Mouse (Mus musculus) brain, embryonic 14.5 days (tissue): ENCODE data around the gene Tmem178b. TPM values are rescaled to one million over a fixed set of nuclear protein-coding genes. Genes with fewer than 3 reads are reported as not detected.

Experiments used
- DNase-seq: peaks from one replicate; pipeline ENCODE4 v3.0.0-alpha.2; 2011; ENCODE audit warnings: low read depth
- CTCF ChIP-seq: fragments of 200-500 bp; IDR thresholded peaks from 2 replicates; pipeline ENCODE4 v1.5.1; 2012; ENCODE audit warnings: inconsistent platforms, mild to moderate bottlenecking, moderate library complexity, borderline replicate concordance; ENCODE audit not compliant: insufficient read depth, insufficient read length; ENCODE audit errors: extremely low read depth
- POLR2A ChIP-seq: fragments of 200-500 bp; IDR thresholded peaks from 2 replicates; pipeline ENCODE4 v1.6.1; 2012; ENCODE audit warnings: mild to moderate bottlenecking, inconsistent platforms, borderline replicate concordance; ENCODE audit not compliant: poor library complexity, insufficient read depth, insufficient read length, severe bottlenecking; ENCODE audit errors: extremely low read depth
- polyA plus RNA-seq: library from polyadenylated mRNA; depleted of rRNA; stranded (reverse); fragments of >200 nt; gene quantifications from 2 replicates; pipeline ENCODE4 v1.2.3, GENCODE M21; 2012

The Tmem178b gene
- polyA plus RNA-seq, 1 experiment, result 84.9 TPM

- no peak for TF ChIP-seq CTCF
- no peak for TF ChIP-seq POLR2A
- DNase-seq, result no peak
These were observed 332.3 kb downstream of the Tmem178b start for GRCm38 (mm10) chr6:40205380-40205779.

- TF ChIP-seq POLR2A (no peak), CTCF (no peak)
These were observed 334.9 kb downstream of the Tmem178b start for GRCm38 (mm10) chr6:40208014-40208413.

GRCm38 (mm10) chr6:40209172-40209571, 336.1 kb downstream of the Tmem178b start:
- DNase-seq, result no peak
- TF ChIP-seq CTCF (no peak), POLR2A (no peak)

More at GRCm38 (mm10) chr6:40208014-40208413, 334.9 kb downstream of the Tmem178b start:
- no peak for DNase-seq

GRCm38 (mm10) chr6:40217154-40217553, 344.1 kb downstream of the Tmem178b start:
- TF ChIP-seq CTCF (no peak), POLR2A (no peak)
- DNase-seq, result no peak

- DNase-seq, result no peak
- TF ChIP-seq POLR2A (no peak), CTCF (no peak)
These were observed 344.6 kb downstream of the Tmem178b start for GRCm38 (mm10) chr6:40217651-40218050.

- DNase-seq, result no peak
- TF ChIP-seq POLR2A (no peak), CTCF (no peak)
These were observed 347.6 kb downstream of the Tmem178b start for GRCm38 (mm10) chr6:40220634-40221120.

- no peak for TF ChIP-seq CTCF
- no peak for TF ChIP-seq POLR2A
- peak; percentile 41 for DNase-seq
These were observed 352.7 kb downstream of the Tmem178b start for GRCm38 (mm10) chr6:40225585-40226280.

GRCm38 (mm10) chr6:40228981-40229380, 355.9 kb downstream of the Tmem178b start:
- DNase-seq, result peak; percentile 55
- TF ChIP-seq CTCF (no peak), POLR2A (no peak)

- TF ChIP-seq POLR2A (no peak), CTCF (no peak)
- DNase-seq, result peak; percentile 48
These were observed 356.9 kb downstream of the Tmem178b start for GRCm38 (mm10) chr6:40229985-40230384.

GRCm38 (mm10) chr6:40234066-40234465, 361.0 kb downstream of the Tmem178b start:
- TF ChIP-seq POLR2A (no peak), CTCF (no peak)
- DNase-seq, result peak; percentile 37

- DNase-seq, result peak; percentile 77
- no peak for TF ChIP-seq POLR2A
- TF ChIP-seq CTCF, result peak; percentile 88
These were observed 362.9 kb downstream of the Tmem178b start for GRCm38 (mm10) chr6:40235793-40236470.

- peak; percentile 68 for DNase-seq
- TF ChIP-seq CTCF (peak; percentile 66), POLR2A (no peak)
These were observed 364.0 kb downstream of the Tmem178b start for GRCm38 (mm10) chr6:40236841-40237765.

- DNase-seq, result peak; percentile 23
- TF ChIP-seq POLR2A (no peak), CTCF (no peak)
These were observed 365.8 kb downstream of the Tmem178b start for GRCm38 (mm10) chr6:40238857-40239256.

- no peak for TF ChIP-seq CTCF
- TF ChIP-seq POLR2A, result no peak
- DNase-seq, result no peak
These were observed 367.6 kb downstream of the Tmem178b start for GRCm38 (mm10) chr6:40240671-40241070.
